Mouse (Mus musculus): ENCODE data around the gene Fat4. TPM values are rescaled to one million over a fixed set of nuclear protein-coding genes. Genes with fewer than 3 reads are reported as not detected.

Gene Fat4
- total RNA-seq (2022) = 10 to 100 TPM in 3 of 4 experiments, 1 to 10 TPM in 1; 8.7 to 20.2 (median 13.7) TPM

- DNase-seq = no peak
Measured at GRCm38 (mm10) chr3:38886890-38887355, at the start of gene Fat4. Gene Fat4, plus strand, starts transcription at chr3:38886940.

GRCm38 (mm10) chr3:38839438-38839837 lies 47.3 kb upstream of the Fat4 start:
- no peak for DNase-seq

GRCm38 (mm10) chr3:38843000-38843538 lies 43.7 kb upstream of the Fat4 start:
- DNase-seq = no peak

- DNase-seq = no peak
Measured at GRCm38 (mm10) chr3:38846602-38847382, 39.9 kb upstream of the Fat4 start.

- DNase-seq = no peak
Measured at GRCm38 (mm10) chr3:38849077-38849476, 37.7 kb upstream of the Fat4 start.

GRCm38 (mm10) chr3:38849536-38849935 lies 37.2 kb upstream of the Fat4 start:
- DNase-seq = no peak

- no peak for DNase-seq
Measured at GRCm38 (mm10) chr3:38853650-38854049, 33.1 kb upstream of the Fat4 start.

GRCm38 (mm10) chr3:38860683-38861082 lies 26.1 kb upstream of the Fat4 start:
- DNase-seq = no peak

- DNase-seq = no peak
Measured at GRCm38 (mm10) chr3:38871291-38871690, 15.4 kb upstream of the Fat4 start.

- no peak for DNase-seq
Measured at GRCm38 (mm10) chr3:38875872-38876271, 10.9 kb upstream of the Fat4 start.

GRCm38 (mm10) chr3:38876706-38877105 lies 10.0 kb upstream of the Fat4 start:
- DNase-seq = no peak

GRCm38 (mm10) chr3:38882778-38883177 lies 4.0 kb upstream of the Fat4 start:
- DNase-seq = no peak

- no peak for DNase-seq
Measured at GRCm38 (mm10) chr3:38883676-38884075, 3.1 kb upstream of the Fat4 start.

GRCm38 (mm10) chr3:38884276-38884675 lies 2.5 kb upstream of the Fat4 start:
- DNase-seq = peak; percentile 65

GRCm38 (mm10) chr3:38884919-38885418 lies 1.8 kb upstream of the Fat4 start:
- peak; percentile 26 for DNase-seq

- DNase-seq = peak; percentile 89
Measured at GRCm38 (mm10) chr3:38885481-38886001, 1.2 kb upstream of the Fat4 start.

- peak; percentile 25 for DNase-seq
Measured at GRCm38 (mm10) chr3:38886061-38886821, 499 bp upstream of the Fat4 start.

GRCm38 (mm10) chr3:38887381-38887991 lies 746 bp downstream of the Fat4 start:
- DNase-seq = peak; percentile 48

- DNase-seq = peak; percentile 57
Measured at GRCm38 (mm10) chr3:38888111-38888510, 1.4 kb downstream of the Fat4 start.

GRCm38 (mm10) chr3:38892791-38893224 lies 6.1 kb downstream of the Fat4 start:
- no peak for DNase-seq

- DNase-seq = no peak
Measured at GRCm38 (mm10) chr3:38900839-38901238, 14.1 kb downstream of the Fat4 start.

- no peak for DNase-seq
Measured at GRCm38 (mm10) chr3:38906832-38907231, 20.1 kb downstream of the Fat4 start.

All from adrenal gland, adult 8-10 months (tissue).